Mouse (Mus musculus) gastrocnemius, adult 18-20 months (tissue): ENCODE measurements at regions not wholly inside any gene's neighbourhood (a gene's known extent, or its start where the extent isn't known, plus 50 kb on each side); places are given as distances from the start of the nearest gene placed in this dataset.

Experiments
- DNase-seq: peaks from one replicate; pipeline ENCODE4 v3.0.0; 2021; ENCODE audit warnings: low spot score

DNA sequence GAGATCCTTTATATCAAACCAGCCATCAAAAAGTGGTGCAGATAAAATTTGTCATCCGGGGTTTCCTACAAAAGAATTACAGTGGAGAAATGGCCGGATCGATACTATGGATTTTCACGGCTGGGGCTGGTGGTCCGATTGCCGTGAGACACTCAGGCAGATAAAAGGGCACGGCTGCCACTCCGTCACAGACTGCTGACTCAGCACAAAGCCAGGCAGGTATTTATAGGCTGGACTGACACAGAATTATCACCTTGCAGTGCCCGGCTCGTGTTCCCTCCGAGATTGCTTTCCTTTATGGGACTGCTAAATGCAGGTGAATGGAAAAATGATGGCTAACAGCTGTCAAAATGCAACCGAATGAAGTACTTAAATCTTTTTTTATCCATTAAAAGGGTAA lies 199.5 kb upstream of the Zfp64 start:
- DNase-seq: no peak

DNA sequence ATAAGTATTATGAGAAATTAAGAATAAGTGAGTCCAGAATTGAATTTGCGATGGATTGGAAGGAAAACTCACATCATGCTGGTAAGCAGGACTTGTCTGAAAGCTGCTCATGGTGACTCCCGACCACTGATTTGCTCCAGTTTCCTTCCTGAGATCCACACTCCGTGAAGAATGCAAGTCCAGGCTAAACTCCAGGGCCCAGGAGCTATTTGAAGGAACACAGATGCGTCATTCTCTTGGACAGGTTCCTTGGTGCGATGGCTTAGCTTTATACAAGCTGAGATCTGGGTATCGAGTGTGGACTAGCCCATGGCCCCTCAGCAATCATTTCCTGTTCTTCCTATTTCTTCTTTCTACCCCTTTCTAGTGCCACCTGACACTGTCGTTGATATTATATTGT lies 192.3 kb upstream of the Zfp64 start:
- no peak for DNase-seq

DNA sequence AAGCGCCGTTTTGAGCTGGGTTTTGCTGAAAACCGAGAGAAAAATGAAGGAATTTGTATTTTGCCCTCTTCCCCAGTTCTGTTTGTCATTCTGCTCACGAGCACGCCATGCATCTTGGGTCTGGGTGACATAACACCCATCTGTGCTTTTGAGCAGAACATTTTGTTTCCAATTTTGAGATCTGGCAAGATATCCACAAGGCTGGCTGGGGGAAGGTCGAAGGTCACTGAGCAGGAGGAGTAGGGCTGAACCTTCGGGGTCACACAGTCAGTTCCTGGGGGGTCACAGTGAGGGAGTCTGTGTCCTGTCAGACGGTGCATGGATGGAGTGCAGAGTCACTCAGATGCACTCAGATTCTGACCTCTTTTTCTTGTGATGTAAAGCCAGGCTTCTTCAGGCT lies 186.8 kb upstream of the Zfp64 start:
- no peak for DNase-seq

DNA sequence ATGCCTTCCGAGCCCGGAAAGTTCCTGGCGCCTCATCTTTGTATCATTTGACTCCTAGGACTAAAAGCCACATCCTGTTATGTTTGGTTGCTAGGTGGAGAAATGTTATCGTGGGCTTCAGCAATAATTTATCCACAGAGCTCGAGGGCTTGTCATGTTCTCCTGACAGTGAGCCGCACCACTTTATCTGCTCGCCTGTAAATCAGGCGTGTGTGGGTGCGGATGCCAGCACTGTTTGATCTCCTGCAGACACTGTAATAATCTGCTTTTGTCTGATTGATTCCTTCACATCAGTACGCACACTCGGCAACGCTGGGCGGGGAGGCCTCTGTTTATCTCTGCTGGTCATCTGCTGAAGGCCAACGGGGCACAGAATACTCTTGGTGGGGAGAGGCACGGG lies 178.5 kb upstream of the Zfp64 start:
- DNase-seq: no peak

DNA sequence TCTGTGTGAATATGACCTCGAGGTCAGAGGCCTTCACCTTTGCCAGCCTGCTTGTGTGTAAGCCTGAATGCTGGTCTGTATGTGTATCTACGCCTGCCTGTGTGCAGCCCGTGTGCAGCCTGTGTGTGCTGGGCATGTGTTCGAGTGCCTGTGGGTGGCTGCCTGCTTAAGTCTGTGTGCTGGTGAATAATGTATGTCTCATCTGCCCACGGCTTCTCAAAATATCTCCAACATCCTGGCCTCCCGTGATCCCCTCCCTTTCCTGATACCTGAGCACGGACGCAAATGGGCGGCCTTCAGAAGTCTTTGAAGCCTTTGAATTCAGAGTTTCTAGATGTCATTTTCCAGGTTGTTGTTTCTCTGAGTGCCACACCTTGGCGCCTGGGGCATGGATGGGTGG lies 170.1 kb upstream of the Zfp64 start:
- no peak for DNase-seq

DNA sequence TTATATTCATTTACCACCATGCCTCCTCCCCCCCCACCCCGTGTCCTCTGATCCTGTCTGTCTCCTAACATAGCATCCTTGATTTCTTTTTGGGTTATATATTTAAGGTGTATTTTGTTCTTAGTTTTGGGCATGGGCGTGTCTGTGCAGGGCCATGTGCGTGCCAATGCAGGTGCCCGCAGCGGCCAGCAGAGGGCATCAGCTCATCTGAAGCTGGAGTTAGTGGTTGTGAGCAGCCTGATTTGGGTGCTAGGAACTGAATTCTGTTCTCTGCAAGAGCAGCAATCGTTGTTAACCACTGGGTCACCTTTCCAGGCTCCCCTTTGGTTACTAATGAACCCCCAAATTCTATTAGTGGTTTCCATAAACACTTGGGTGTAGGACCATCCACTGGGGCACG lies 167.5 kb upstream of the Zfp64 start:
- no peak for DNase-seq

DNA sequence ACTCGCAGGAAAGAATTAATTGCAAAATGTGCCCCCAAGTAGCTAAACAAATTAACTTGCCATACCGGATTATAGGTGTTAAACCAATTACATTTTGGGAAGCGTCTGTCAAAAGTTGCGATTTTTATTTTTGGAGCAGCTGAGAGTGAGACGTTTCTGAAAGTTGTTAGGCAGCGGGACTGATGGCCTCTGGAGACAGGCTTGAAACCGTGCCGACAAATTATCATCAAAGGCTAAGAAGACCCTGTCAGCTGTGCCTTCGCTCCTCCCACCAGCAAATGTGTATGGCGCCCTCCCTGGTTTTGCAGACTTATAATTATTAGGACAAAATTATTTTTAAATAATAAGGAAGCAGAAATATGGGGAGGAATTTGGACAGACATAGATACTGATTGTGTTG lies 161.5 kb upstream of the Zfp64 start:
- no peak for DNase-seq

DNA sequence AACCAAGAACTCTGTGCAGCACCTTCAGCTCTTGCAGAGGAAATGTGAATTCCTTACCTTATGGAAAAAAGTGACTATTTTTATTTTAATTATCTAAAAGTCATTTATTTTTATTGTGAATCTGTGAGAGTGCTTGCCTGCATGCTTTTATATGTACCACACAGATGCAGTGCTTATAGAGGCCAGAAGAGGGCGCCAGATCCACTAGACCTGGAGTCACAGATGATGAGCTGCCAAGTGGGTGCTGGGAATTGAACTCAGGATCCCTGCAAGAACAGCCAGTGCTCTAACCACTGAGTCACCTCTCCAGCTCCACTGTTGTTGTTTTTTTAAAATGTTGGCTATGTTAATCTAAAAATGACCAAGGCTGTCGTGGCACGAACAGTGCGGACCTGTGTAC lies 153.7 kb upstream of the Zfp64 start:
- DNase-seq: no peak

DNA sequence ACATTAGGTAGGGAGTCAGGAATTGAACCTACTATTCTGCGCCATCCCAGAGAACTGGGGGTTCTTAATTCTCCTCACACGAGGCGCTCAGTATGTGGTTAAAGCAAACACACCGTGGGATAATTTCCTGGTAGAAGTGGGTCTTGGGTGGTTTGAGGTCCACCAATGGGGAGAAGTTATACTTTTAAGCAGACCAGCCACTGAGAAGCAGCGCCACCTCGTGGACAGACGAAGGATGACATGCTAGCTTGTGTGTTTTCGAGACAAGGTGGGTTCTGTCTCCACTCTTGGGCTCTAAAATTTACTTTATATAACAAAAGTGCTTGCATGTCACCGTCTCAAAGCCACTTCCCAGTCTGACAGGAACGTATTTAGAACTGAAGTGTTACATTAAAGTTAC lies 152.7 kb upstream of the Zfp64 start:
- peak; percentile 12 for DNase-seq

DNA sequence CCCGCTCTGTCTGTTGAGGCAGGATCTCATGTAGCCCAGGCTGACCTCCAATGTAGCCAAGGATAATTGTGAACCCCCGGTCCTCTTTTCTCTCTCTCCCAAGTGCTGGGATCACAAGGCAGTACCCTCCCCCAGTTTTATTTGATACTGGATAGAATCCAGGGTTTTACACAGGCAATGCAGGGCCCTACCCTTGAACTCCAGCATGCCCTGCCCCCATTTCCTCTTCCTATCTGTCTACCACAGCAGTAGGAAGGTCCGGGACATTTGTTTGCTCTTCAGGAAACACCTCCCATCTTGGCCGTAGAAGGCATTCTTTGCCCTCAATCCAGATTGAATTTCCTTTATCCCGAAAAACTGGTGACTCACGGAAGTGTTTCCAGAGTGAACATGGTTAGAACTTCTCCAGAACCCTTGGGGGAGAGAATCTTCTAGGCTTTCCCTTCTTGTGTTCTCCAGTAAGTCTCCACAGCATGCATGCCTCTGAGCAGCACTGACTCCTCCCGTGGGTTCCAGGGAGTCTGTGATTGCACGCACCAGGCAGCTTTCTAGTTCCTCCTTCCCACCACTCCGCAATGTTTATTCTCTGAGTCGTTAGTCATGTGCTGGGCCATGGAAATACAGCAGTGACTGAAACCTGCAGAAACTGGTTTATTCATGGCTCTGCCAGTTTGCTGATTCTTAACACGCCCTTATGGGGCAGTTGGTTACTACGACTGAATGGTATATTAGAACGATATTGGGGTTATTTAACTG lies 146.3 kb upstream of the Zfp64 start:
- DNase-seq: no peak

DNA sequence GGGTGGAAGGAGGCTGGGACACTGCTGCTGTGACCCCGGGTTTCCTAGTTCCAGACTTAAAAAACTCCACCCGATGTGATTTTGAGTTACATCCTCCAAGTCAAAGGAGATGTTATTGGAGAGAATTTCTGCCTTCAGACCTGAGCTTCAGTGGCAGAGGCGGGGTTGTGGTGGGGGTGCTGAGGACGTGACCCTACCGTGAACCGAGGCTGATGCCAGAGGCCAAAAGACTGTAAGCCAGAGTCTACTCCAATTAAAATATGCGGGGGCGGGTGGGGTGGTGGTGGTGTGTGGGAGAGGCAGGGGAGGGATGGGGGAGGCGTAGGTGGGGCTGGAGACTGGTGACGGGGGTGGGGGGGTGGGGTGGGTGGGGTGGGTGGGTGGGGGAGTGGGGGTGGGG lies 145.1 kb upstream of the Zfp64 start:
- no peak for DNase-seq

DNA sequence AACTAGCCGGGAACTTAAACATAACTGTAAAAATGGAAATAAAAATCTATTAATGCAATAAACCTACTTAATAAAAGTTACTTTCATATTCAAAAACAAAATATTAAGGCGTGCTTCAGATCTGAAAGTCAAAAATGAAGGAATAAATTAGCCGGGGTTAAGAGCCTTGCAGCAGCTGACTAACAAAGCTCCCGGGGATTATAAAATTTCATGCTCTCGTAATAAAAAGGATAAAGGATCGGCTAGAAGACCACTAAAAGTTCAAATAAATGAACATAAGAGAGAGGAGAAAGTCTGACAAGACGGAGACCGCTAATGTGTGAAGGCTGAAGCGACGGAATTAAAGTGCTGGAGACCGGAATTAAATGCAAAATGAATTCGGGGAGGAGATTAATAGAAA lies 144.3 kb upstream of the Zfp64 start:
- no peak for DNase-seq

DNA sequence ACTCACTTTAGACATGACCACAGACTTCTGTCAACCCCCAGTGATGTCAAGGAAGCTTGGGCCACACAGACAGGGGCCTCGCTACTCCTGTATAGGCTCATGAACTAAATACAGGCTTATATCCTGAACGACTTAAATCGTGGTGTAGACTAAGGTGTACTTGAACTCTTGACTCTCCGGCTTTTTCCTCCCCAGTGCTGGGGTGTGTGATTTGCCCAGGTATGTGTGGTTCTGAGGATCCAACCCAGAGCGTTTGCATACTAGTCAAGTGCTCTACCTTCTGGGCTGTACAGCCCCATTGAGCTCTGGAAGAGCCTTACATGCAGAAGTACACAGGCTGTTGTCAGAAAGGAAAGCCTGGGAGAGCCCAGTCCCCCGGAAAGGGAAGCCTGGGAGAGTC lies 143.2 kb upstream of the Zfp64 start:
- no peak for DNase-seq

DNA sequence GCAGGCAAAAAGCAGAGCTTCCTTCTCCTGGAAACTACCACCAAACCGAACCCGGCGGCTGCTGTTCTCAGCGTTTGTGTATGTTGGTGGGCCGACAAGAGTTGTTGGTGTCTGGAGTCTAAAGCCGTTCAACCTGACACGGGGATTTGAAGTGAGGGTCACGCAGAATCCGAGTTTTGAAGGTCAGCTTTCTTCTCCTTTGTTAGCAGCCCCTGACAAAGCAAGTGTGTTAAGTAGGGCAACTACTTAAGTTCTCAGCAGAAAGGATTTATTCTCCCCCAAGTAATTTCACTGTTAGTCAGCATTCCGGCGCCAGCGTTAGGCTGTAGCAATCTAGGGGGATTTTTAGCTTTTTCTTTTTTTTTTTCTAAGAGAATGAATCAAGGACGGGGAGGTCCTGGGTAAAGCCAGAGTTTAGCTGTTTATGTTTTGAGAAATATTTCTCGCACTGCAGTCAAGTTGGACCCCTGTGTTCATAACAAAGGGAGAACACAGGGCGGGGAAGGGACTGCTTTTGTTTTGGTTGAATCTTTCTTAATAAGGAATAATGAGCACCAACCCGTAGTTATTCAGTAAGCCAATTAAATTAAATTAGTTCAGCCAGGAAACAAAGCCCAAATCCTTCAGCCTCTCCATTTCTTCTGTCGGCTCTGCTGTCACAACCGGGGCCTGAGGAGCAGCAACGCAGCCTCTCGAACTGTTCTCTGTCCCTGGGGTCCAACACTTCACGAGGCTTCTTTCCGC lies 138.8 kb upstream of the Zfp64 start:
- no peak for DNase-seq

DNA sequence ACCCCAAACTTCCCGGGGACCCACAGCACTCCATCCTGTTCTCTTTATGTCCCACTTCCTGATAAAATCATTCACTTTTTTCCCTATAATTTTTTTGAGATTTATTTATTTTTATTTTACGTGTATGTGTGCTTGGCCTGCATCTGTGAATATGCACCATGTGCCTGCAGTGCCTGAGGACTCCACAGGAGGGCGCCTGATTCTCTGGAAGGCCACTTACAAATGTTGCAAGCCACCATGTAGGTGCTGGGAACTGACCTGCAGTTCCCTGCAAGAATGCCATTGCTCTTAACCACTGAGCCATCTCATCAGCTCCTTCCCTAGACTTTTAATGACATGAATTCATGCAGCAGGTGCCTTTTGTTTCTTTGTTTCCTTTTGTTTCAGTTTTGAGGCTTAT lies 134.9 kb upstream of the Zfp64 start:
- DNase-seq: no peak

DNA sequence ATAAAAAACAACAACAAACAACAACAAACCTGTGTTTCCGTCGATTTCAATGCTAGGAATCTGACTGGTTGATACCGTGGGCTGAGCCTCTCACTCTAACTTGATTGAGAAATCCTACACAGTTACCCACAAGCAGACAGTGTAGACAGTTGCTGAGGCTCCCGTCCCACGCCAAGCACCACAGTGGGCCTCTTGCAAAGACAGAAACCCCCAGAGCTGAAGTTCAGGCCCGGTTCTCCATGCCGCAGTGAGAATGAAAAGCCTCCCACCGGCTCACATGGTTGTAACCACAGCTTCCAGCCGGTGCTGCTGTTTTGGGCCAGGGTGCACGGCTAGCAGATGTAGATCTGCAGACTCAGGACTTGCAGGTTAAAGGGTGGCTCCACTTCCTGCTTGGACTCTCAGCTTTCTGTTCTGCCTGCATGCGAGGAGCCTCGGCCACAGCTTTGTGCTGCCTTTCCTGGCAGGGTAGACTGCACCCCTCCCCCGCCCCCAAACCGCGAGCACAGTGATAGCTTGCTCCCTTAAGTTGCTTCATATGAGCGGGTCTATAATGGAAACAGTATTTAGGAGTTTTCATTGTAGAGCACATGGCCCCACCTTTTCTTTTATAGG lies 133.6 kb upstream of the Zfp64 start:
- DNase-seq: no peak

DNA sequence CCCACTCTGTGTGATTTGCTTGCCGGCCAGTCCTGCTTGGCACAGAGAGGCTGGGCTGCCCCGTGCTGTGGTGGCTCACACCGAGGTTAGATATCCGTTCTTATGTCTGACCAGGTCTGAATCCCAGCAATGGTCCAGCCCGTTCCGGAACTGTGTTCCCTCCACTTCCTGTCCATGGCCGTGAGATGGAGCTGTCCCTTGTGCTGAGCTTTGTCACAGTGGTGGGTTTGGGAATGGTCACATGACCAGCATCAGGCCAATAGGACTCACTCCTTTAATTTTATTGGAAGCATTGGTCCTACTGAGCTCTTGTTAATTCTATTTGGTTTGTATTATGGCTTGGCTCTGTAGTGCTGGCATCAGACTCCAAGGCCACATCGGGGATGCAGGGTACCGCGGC lies 132.9 kb upstream of the Zfp64 start:
- no peak for DNase-seq

DNA sequence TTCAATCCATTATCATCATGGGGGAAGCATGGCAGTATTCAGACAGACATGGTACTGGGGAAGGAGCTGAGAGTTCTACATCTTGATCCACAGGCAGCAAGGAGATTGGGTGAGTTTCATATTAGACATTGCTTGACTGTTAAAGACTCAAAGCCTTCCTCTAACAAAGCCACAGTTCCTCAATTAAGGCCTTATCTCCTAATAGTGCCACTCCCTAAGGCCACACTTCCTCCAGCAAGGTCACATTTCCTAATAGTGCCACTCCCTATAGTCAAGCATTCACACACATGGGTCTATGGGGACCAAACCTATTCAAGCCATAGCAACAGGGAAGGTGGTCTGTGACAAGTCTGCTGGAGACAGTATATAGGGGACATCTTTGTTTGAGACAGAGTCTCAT lies 115.9 kb upstream of the Zfp64 start:
- DNase-seq: no peak

DNA sequence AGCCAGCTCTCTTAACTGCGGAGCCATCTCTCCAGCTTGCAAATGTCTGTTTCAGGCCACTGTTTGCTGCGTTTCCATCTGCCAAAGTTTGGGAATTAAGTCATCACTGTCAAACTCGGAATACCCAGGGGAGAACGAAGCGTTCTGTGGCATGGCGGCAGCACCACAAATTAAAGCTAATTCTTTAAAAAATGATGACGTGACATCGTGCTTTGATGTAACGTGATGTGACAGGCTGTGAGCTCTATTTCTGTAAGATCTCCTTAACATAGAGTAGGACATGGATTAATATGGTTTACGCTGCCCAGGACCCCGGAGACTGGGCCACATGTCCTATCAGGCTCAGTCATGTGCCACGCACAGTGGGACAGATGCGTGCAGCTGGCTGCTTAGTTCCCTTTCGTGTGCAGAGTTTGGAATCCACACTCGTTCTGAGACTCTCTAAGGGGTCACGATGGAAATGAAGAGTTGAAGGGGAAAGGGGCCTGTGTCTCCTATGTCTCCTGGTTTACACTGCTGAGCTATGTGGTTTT lies 109.8 kb upstream of the Zfp64 start:
- no peak for DNase-seq

DNA sequence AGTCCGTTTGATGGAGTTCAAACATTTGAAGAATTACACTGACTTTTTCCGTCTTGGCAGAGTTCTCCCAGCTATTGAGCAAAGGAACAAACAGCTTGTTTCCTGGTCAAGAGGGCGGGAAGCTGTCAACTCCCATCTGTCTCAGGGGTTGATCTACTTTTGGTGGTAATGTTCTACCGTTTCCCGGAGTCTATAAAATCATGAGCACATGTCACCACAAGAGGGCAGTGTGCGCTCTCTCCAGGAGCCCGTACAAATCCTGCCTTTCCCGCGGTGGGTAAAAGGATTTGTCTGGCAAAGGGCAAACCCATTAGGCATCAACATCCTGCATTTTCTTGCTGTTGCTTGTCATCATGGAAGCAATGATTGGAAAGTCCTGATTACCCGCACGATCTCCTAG lies 106.1 kb upstream of the Zfp64 start:
- peak; percentile 66 for DNase-seq

DNA sequence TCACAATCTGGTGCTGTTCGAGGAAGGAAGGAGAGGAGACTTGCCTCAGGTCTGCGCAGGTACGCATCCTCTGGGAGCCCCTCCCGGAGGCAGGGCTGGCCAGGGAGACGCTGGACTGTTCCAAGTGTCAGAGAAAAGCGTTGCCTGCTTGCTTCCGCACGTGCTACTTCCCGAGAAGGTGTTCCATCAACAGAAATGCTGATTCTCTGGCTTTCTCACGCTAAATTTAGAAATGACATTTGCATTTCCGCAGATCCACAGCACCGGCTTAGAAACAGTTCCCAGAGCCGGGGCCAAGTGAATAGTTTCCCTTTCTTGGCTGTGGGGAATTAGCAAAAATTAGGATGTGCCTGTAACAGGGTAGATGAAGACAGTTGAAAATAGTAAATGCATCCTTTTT lies 105.1 kb upstream of the Zfp64 start:
- DNase-seq: no peak

DNA sequence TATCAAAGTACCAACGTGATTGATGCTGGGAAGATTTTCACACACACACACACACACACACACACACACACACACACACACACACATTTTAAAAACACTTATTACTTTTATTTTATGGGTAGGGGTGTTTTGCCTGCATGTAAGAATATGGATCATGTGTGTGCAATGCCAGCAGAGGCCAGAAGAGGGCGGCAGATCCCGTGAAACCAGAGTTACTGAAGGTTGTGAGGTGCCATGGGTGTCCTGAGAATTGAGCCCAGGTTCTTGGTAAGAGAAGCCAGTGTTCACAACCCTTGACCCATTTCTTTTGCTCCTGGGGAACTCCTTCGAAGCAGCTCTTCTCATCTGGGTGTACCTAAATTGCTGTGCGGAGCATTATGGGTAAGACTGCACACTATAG lies 102.4 kb upstream of the Zfp64 start:
- no peak for DNase-seq

DNA sequence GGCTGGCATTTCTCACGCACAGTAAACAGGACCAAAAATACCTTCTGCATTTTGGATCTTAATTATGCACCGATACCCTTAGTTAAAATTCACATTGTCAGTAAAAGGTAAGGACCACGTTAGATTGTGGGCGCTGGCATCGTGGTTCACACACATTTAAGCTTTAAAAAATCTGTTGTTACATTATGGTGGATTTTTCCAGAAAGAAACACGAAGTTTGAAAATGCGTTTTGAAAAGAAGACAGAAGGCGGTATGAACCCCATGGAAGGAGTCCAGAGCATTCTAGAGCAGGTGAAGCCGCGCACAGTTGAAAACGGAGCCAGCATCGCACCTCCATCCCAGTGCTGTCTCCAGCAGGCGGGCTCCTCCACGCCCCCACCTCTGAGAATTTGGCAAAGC lies 94.6 kb upstream of the Zfp64 start:
- no peak for DNase-seq
